Mouse (Mus musculus): Measurements from ENCODE around the gene Cdk15. TPM values are rescaled to one million over a fixed set of nuclear protein-coding genes. Genes with fewer than 3 reads are reported as not detected.

The Cdk15 gene
- polyA plus RNA-seq, 1 experiment: not detected

GRCm38 (mm10) chr1:59399554-59400325 is 143.0 kb downstream of the Cdk15 start:
- Histone ChIP-seq H3K27ac (ENCODE audit: insufficient read depth, low read depth, low read length) (no peak overlapping the region), H3K4me1 (ENCODE audit: control insufficient read depth, insufficient read depth, low read length) (no peaks in the 10 kb centered on the region), H3K4me3 (ENCODE audit: insufficient read depth, low read length) (no peak overlapping the region)
- TF ChIP-seq POLR2A (IDR thresholded peaks at IDR 0.05; ENCODE audit: borderline replicate concordance, low read depth, low read length) (no peak), CTCF (IDR thresholded peaks at IDR 0.05; ENCODE audit: low read depth, low read length) (no peak)

GRCm38 (mm10) chr1:59401253-59401652 is 144.5 kb downstream of the Cdk15 start:
- TF ChIP-seq POLR2A (IDR thresholded peaks at IDR 0.05; ENCODE audit: borderline replicate concordance, low read depth, low read length) (no peak), CTCF (IDR thresholded peaks at IDR 0.05; ENCODE audit: low read depth, low read length) (no peak)
- Histone ChIP-seq H3K4me1 (ENCODE audit: control insufficient read depth, insufficient read depth, low read length) (no peaks in the 10 kb centered on the region), H3K4me3 (ENCODE audit: insufficient read depth, low read length) (no peak overlapping the region), H3K27ac (ENCODE audit: insufficient read depth, low read depth, low read length) (no peak overlapping the region)

Other genes with a start within 250 kb of the Cdk15 start
- gene C2cd6, start 162.0 kb upstream of the Cdk15 start, polyA plus RNA-seq (2012; ENCODE audit: insufficient read depth, insufficient read length, missing spikeins): not detected in 2 replicates
- gene Tmem237, start 136.5 kb upstream of the Cdk15 start, polyA plus RNA-seq (2012; ENCODE audit: insufficient read depth, insufficient read length, missing spikeins): 14.7 and 18.6 TPM in 2 replicates
- gene Mpp4, start 93.5 kb upstream of the Cdk15 start, polyA plus RNA-seq (2012; ENCODE audit: insufficient read depth, insufficient read length, missing spikeins): not detected in 2 replicates
- gene Als2, start 19.7 kb upstream of the Cdk15 start, polyA plus RNA-seq (2012; ENCODE audit: insufficient read depth, insufficient read length, missing spikeins): 10.1 TPM in 2 replicates
- gene Fzd7, start 225.5 kb downstream of the Cdk15 start, polyA plus RNA-seq (2012; ENCODE audit: insufficient read depth, insufficient read length, missing spikeins): 4.3 and 4.5 TPM in 2 replicates

All from bone marrow macrophage, adult 2 months (primary cell).